ENCODE assay signal across 8 mouse cellular contexts in the genomic region with DNA sequence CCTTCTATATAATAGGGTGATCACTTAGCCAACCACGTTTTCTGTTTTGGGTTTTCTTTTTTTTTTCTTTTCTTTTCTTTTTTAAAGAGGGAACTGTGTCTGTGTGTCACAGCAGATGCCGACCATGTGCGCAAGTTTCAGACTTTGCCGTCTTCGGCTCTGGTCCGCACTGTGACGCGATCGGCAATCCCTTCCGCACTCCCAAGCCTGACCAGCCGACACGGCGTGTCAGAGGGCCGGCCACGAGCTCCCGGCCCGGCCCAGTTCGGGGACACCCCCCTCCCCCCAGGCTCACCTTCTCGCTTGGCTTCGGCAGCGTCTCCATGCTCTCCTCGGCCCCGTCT. TPM values are rescaled to one million over a fixed set of nuclear protein-coding genes. Genes with fewer than 3 reads are reported as not detected.
A peak's percentile ranks its signal among the peaks of the same experiment; 100 is the strongest.
DNase-seq lines count a peak whose midpoint lies in the region; ATAC-seq and TF ChIP-seq lines count a peak whose summit lies in the region.

No protein-coding gene starts in this region.

- H3K9ac ChIP-seq in heart, embryonic 15.5 days, result peak overlapping the region; percentile 71
- H3K9ac ChIP-seq in hindbrain, embryonic 13.5 days, result peak overlapping the region; percentile 87
- peak overlapping the region; percentile 80 for H3K9ac ChIP-seq in midbrain, embryonic 12.5 days (replicated peaks)

- no peaks in the 10 kb centered on the region for H3K27me3 ChIP-seq in heart, embryonic 15.5 days
- no peaks in the 10 kb centered on the region for H3K27me3 ChIP-seq in hindbrain, embryonic 13.5 days
- no peaks in the 10 kb centered on the region for H3K27me3 ChIP-seq in midbrain, embryonic 12.5 days

- H3K4me1 ChIP-seq in heart, embryonic 15.5 days (replicated peaks), result peaks cover 10% of the 10 kb centered on the region
- H3K4me1 ChIP-seq in bone marrow, adult 2 months (ENCODE audit: control insufficient read depth, insufficient read depth, low read length), result no peaks in the 10 kb centered on the region; the same call in 1 of the 2 replicates
- H3K4me1 ChIP-seq in hindbrain, embryonic 13.5 days (replicated peaks), result peaks cover 38% of the 10 kb centered on the region
- peaks cover 16% of the 10 kb centered on the region for H3K4me1 ChIP-seq in midbrain, embryonic 12.5 days

- no peak for TF ChIP-seq POLR2A in bone marrow, adult 2 months (IDR thresholded peaks at IDR 0.05; ENCODE audit: borderline replicate concordance, control insufficient read depth, low read depth, low read length)

- no peaks in the 10 kb centered on the region for H3K9me3 ChIP-seq in heart, embryonic 15.5 days (replicated peaks)
- no peaks in the 10 kb centered on the region for H3K9me3 ChIP-seq in hindbrain, embryonic 13.5 days
- no peaks in the 10 kb centered on the region for H3K9me3 ChIP-seq in midbrain, embryonic 12.5 days

- peaks cover 19% of the 10 kb centered on the region for H3K36me3 ChIP-seq in heart, embryonic 15.5 days
- peaks cover 18% of the 10 kb centered on the region for H3K36me3 ChIP-seq in hindbrain, embryonic 13.5 days
- H3K36me3 ChIP-seq in midbrain, embryonic 12.5 days, result peaks cover 19% of the 10 kb centered on the region

- peak overlapping the region; percentile 83 for H3K4me3 ChIP-seq in heart, embryonic 15.5 days
- peak overlapping the region; percentile 75 for H3K4me3 ChIP-seq in bone marrow, adult 2 months (replicated peaks; ENCODE audit: control insufficient read depth, low read depth, low read length)
- H3K4me3 ChIP-seq in hindbrain, embryonic 13.5 days, result peak overlapping the region; percentile 93
- peak overlapping the region; percentile 86 for H3K4me3 ChIP-seq in midbrain, embryonic 12.5 days

- intact Hi-C loops in left cerebral cortex, postnatal 4 days (cut with DNase I), result no loop called here

- WGBS in heart, embryonic 15.5 days, result under 1% methylated on average over 23 of the region's 23 CpGs
- under 1% methylated on average over 23 of the region's 23 CpGs for WGBS in bone marrow, adult 2 months
- WGBS in hindbrain, embryonic 13.5 days, result under 1% methylated on average over 23 of the region's 23 CpGs
- under 1% methylated on average over 23 of the region's 23 CpGs for WGBS in midbrain, embryonic 12.5 days

- peak overlapping the region; percentile 89 for H3K4me2 ChIP-seq in heart, embryonic 15.5 days
- H3K4me2 ChIP-seq in hindbrain, embryonic 13.5 days, result peak overlapping the region; percentile 91
- peak overlapping the region; percentile 94 for H3K4me2 ChIP-seq in midbrain, embryonic 12.5 days (replicated peaks)

- peak; percentile 77 for ATAC-seq in heart, embryonic 15.5 days (replicated peaks; ENCODE audit: insufficient number of reproducible peaks, insufficient read depth, low FRiP score, low read depth)
- ATAC-seq in hindbrain, embryonic 13.5 days (ENCODE audit: low FRiP score), result peak; percentile 73
- peak; percentile 83 for ATAC-seq in midbrain, embryonic 12.5 days (ENCODE audit: low FRiP score, low read depth)

- DNase-seq in heart, adult 9 months (ENCODE audit: low spot score in 2 of 2), result no peak
- no peak for DNase-seq in frontal cortex, postnatal 14 days (ENCODE audit: low spot score in 2 of 2)
- DNase-seq in testis, postnatal 10 days (ENCODE audit: low spot score), result no peak
- DNase-seq in left cerebral cortex, postnatal 4 days, result no peak

- no peak for TF ChIP-seq CTCF in bone marrow, adult 2 months (IDR thresholded peaks at IDR 0.05; ENCODE audit: control insufficient read depth, insufficient read depth, low read length)

- peak overlapping the region; percentile 77 for H3K27ac ChIP-seq in heart, embryonic 15.5 days
- H3K27ac ChIP-seq in bone marrow, adult 2 months (ENCODE audit: control insufficient read depth, insufficient read depth, low read depth, low read length, poor library complexity), result peak overlapping the region; percentile 14; the same call in 1 of the 2 replicates
- peak overlapping the region; percentile 88 for H3K27ac ChIP-seq in hindbrain, embryonic 13.5 days
- H3K27ac ChIP-seq in midbrain, embryonic 12.5 days (replicated peaks), result peak overlapping the region; percentile 67

RNA-seq across cellular contexts. Expression of a gene that starts 0.3 kb away (rescaled TPM):
- 9.7 and 11.1 TPM in 2 replicates for polyA plus RNA-seq in heart, embryonic 15.5 days (2015; fragmentation: Nextera tagmentation; extraction: Ambion mirVana)
- polyA plus RNA-seq in bone marrow, adult 2 months (2011; ENCODE audit: insufficient read depth, insufficient read length, low replicate concordance, missing spikeins), result 22.0 and 36.6 TPM in 2 replicates
- 17.1 and 17.7 TPM in 2 replicates for polyA plus RNA-seq in hindbrain, embryonic 13.5 days (2015; fragmentation: Nextera tagmentation; extraction: Ambion mirVana)
- polyA plus RNA-seq in midbrain, embryonic 12.5 days (2016; fragmentation: Nextera tagmentation; extraction: Ambion mirVana), result 27.4 and 29.2 TPM in 2 replicates
- total RNA-seq in left cerebral cortex, postnatal 4 days (2021), result 10 to 100 TPM; 49.8 to 53.9 TPM

RNA-seq across cellular contexts. Expression of a gene that starts 23.5 kb away (rescaled TPM):
- polyA plus RNA-seq in heart, embryonic 15.5 days (2015; fragmentation: Nextera tagmentation; extraction: Ambion mirVana), result 28.0 and 32.2 TPM in 2 replicates
- 6.1 TPM in 2 replicates for polyA plus RNA-seq in bone marrow, adult 2 months (2011; ENCODE audit: insufficient read depth, insufficient read length, low replicate concordance, missing spikeins)
- 66.8 and 68.0 TPM in 2 replicates for polyA plus RNA-seq in hindbrain, embryonic 13.5 days (2015; fragmentation: Nextera tagmentation; extraction: Ambion mirVana)
- 66.3 and 73.1 TPM in 2 replicates for polyA plus RNA-seq in midbrain, embryonic 12.5 days (2016; fragmentation: Nextera tagmentation; extraction: Ambion mirVana)
- total RNA-seq in left cerebral cortex, postnatal 4 days (2021), result 10 to 100 TPM; 88.7 to 90.0 TPM

RNA-seq across cellular contexts. Expression of a gene that starts 49.2 kb away (rescaled TPM):
- polyA plus RNA-seq in heart, embryonic 15.5 days (2015; fragmentation: Nextera tagmentation; extraction: Ambion mirVana), result 85.2 and 86.2 TPM in 2 replicates
- 29.3 and 48.0 TPM in 2 replicates for polyA plus RNA-seq in bone marrow, adult 2 months (2011; ENCODE audit: insufficient read depth, insufficient read length, low replicate concordance, missing spikeins)
- 92.3 and 93.7 TPM in 2 replicates for polyA plus RNA-seq in hindbrain, embryonic 13.5 days (2015; fragmentation: Nextera tagmentation; extraction: Ambion mirVana)
- 122 and 137 TPM in 2 replicates for polyA plus RNA-seq in midbrain, embryonic 12.5 days (2016; fragmentation: Nextera tagmentation; extraction: Ambion mirVana)
- 10 to 100 TPM; 84.2 to 91.9 TPM for total RNA-seq in left cerebral cortex, postnatal 4 days (2021)

Comparison
In these comparisons a context has a peak if more than half of its experiments do, and no peak if none do; other contexts are left out.
1. H3K27ac ChIP-seq: peak in every context shown above with its lines; median percentile 88 in hindbrain, embryonic 13.5 days; 77 in heart, embryonic 15.5 days; 67 in midbrain, embryonic 12.5 days; 14 in bone marrow, adult 2 months.